Mouse (Mus musculus): ENCODE results near the gene Psmb8.

DNA sequence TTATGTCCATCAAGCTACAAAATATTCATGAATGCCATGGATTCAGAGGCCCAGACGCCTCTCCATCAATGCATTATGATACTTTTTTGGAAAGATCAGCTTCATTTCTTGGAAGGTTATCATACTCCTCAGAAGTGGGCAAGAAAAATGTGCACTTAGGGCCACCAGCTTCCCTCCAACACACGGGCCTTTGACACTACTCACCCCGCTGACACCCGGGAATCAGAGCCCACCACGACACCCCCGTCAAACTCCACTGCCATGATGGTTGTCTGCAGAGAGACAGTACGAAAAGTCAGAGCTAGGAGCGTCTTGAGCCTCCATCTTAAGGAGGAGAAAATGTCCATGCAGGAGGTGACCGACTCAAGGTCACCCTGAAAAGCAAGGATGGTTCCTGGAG lies 12.0 kb upstream of the Psmb8 start:
- TF ChIP-seq MAX (IDR thresholded peaks at IDR 0.05; ENCODE audit: low read depth) (no peak), POLR2A (IDR thresholded peaks at IDR 0.05; ENCODE audit: insufficient read length, low read depth) (no peak)
